Mouse (Mus musculus): Measurements from ENCODE around the gene Vmn2r57. TPM values are rescaled to one million over a fixed set of nuclear protein-coding genes. Genes with fewer than 3 reads are reported as not detected.

Vmn2r57 gene
- polyA plus RNA-seq (2017; shearing (Covaris generic)) = not detected

DNA sequence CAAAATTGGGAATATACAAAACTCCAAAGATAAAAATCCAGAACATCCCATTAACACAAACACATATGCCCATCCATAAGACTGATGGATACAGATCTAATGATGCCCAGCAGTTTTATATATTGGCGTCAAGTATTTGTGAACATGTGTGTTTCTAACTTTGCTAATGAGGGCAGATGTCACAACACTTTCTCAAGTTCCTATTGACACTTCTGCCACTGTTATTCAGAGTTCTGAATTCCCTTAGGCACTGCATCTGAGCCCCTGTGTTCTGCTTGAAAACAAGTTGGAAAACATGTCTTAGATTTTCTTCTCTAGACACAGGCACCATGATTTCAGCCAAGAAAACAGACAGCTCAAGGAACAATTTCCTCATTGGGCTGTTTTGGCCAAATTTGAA, at the start of gene Vmn2r57:
Vmn2r57 (minus strand) TSS at position 101 of the 400 bp plus-strand sequence.

DNA sequence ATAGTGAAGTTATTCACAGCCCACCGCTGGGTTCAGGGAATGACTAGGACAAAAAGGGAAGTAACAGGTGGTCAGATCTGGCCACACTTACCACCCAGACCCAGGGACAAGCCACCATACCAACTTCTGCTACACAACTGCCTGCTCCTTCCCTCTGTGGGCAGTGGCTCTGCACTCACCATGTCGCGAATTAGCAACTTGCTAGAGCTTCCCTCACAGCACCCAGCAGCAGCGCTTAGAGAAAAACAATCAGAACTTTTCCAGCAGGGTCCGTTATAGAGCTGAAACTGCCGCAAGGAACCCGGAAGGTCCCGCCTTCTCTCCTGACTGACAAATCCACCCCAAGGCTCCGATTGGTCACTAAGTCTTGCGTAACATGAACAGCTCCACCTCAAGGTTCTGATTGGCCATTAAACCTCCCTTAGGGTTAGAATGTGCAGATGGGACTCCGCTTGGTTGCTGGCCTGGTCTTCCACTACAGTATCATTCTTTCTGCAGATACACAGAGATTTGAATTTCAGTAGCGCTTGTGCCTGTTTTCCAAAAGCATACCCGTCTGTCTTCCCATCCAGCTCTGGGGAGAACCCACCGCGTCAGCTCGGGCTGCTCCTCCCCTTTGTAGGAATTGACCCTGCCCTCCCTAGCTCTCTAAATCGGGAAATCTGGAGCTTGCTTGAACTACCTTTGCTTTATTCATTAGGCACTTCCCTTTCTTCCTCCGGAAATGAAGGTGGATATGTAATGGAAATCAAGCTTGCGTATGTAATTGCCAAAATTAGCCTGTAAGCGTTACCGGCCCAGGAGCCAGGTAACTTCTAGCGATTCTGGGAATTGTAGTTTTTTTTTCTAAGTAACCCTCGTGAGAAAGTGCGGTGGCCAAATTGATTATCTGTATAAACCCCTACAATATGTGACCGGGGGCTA, 55.2 kb downstream of the Vmn2r57 start, which contains the start of gene AI987944:
AI987944 (minus strand) TSS at position 332 of the 924 bp plus-strand sequence.

Other genes starting within 250 kb of the Vmn2r57 start
- 45.4 TPM for gene AI987944, start 55.3 kb downstream of the Vmn2r57 start, polyA plus RNA-seq (2017; shearing (Covaris generic))
- gene Gm20449, start 50.7 kb upstream of the Vmn2r57 start, polyA plus RNA-seq (2017; shearing (Covaris generic)) = 0.18 TPM
- gene AW146154, start 51.2 kb upstream of the Vmn2r57 start, polyA plus RNA-seq (2017; shearing (Covaris generic)) = 15.2 TPM
- gene Gm6871, start 125.0 kb upstream of the Vmn2r57 start, polyA plus RNA-seq (2017; shearing (Covaris generic)) = 0.29 TPM
- gene 2610021A01Rik, start 150.5 kb upstream of the Vmn2r57 start, polyA plus RNA-seq (2017; shearing (Covaris generic)) = 29.3 TPM
- 9.2 TPM for gene Zfp788, start 184.5 kb upstream of the Vmn2r57 start, polyA plus RNA-seq (2017; shearing (Covaris generic))

Data from activated CD4-positive, CD25-positive, alpha-beta regulatory T cell, adult 9 weeks (primary cell).